Mouse (Mus musculus) inflammation-experienced regulatory T-cells (primary cell): ENCODE results near the gene Dntt. TPM values are rescaled to one million over a fixed set of nuclear protein-coding genes. Genes with fewer than 3 reads are reported as not detected.

Source experiments
- polyA plus RNA-seq, 2 experiments: library from polyadenylated mRNA; unstranded; fragments of 100-300 nt; shearing (Covaris generic); gene quantifications; one replicate each; pipeline ENCODE4 v1.2.1; 2017

Gene Dntt
- polyA plus RNA-seq = 1 to 10 TPM in 1 of 2 experiments, under 1 TPM in 1; 0.59 to 1.2 TPM

DNA sequence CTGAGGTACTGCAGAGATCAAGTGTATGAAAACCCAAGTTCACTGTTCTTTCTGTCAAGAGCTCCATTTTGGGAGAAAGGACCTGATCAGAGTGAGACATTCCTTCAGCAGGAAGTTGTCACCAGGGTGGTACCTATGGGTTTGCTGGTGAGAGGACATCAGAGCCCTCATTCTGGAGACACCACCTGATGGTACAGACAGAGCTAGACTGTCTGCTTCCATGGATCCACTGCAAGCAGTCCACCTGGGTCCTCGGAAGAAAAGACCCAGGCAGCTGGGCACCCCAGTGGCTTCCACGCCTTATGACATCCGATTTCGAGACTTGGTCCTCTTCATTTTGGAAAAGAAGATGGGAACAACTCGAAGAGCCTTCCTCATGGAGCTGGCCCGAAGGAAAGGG is at the start of gene Dntt:
Dntt (plus strand) TSS at position 57 of the 400 bp plus-strand sequence.

DNA sequence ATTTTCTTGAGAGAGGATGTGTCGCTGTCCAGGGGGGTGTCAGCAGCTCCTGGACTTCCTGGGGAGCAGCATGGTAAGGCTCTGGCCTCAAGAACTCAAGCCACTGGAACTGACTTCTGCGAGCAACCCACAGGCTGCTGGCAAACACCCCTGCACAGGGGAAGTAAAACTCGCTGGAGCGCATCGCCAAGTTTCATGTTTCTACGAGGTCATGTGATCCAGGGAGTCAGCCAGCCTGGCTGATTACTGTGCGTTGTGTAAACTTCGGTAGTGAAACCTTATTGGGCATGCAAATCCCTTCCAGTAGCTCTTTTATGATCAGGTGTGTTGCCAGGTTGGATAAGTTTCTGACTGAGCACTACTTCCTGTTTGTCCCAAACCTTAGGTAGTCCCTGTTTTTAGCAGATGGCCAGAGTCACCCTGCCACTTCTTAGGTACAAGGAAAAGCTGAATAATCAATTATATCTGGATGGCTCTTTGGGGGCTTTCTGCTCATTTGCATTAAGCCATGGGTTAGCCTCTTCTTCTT is 35.0 kb upstream of the Dntt start, which contains the start of gene Blnk:
Blnk (minus strand) TSS at position 479 of the 529 bp plus-strand sequence.

DNA sequence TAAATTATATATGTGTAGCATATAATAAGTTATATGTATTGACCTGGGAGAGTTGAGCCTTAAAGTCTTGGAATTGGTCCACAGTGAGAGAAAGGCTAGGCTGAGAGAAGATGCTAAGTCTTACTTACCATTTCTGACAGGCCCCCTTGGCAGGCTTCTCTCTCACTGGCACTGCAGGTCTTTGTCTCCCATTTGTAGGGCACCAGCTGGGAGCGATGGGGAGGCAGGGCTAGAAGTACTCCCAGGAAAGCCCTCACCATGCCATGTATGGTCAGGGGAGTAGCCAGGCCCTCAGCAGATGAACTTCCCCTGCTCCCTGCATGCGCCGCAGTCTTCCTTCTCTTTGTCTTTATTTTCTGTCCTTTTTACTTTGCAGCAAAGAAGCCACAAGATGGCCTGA is 47.8 kb downstream of the Dntt start, which contains the start of gene Opalin:
Opalin (minus strand) TSS at position 208 of the 400 bp plus-strand sequence.

Other genes starting within 250 kb of the Dntt start
- 1 to 10 TPM; 3.3 to 3.8 TPM for gene Ccnj, start 198.0 kb upstream of the Dntt start, polyA plus RNA-seq
- gene Zfp518a, start 134.6 kb upstream of the Dntt start, polyA plus RNA-seq = 10 to 100 TPM; 14.7 to 20.4 TPM
- 1 to 10 TPM; 2.8 to 4.6 TPM for gene Blnk, start 34.7 kb upstream of the Dntt start, polyA plus RNA-seq
- gene Opalin, start 47.8 kb downstream of the Dntt start, polyA plus RNA-seq = not detected
- under 1 TPM; 0.05 to 0.09 TPM for gene Tll2, start 177.6 kb downstream of the Dntt start, polyA plus RNA-seq
- 100 to 1,000 TPM; 272 to 306 TPM for gene Tm9sf3, start 234.7 kb downstream of the Dntt start, polyA plus RNA-seq